Mouse (Mus musculus) heart, adult 2 months (tissue): ENCODE results near the gene Amacr.

Source experiments
- CTCF ChIP-seq: fragments of 200-600 bp; IDR thresholded peaks from 2 replicates; pipeline ENCODE4 v1.8.1; 2022; ENCODE audit warnings: antibody characterized with exemption, mild to moderate bottlenecking, moderate library complexity
- POLR2A ChIP-seq: fragments of 200-500 bp; IDR thresholded peaks from 2 replicates; pipeline ENCODE4 v1.6.1; 2011; ENCODE audit warnings: mild to moderate bottlenecking, low read depth, low read length, control low read depth; ENCODE audit not compliant: insufficient read depth

DNA sequence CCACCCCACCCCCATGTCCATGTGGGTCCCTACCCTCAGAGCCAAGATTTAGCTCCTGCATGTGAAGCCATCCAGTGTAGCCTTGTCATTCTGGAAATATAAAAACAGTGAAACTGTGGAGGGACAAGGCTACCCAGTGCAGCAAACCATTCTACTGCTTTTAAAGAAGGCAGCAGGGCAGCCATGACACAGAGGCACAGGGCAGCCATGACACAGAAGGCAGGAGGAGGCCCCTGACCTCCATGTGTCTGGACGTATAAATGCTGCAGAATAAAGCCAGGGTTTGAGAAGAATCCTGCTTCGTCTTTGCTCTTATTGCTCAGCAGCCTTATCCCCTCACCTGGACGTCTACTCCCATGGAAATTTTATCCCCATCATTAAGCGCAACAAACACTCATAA, 22.2 kb downstream of the Amacr start:
- no peak for TF ChIP-seq POLR2A
- TF ChIP-seq CTCF, result no peak
